Mouse (Mus musculus) kidney, adult 2 months (tissue): ENCODE results near the gene Gm17482. TPM values are rescaled to one million over a fixed set of nuclear protein-coding genes. Genes with fewer than 3 reads are reported as not detected.

Source experiments
- DNase-seq: peaks from one replicate; pipeline ENCODE4 v3.0.0; 2021
- H3K27ac ChIP-seq: fragments of 200-500 bp; 2 replicates; pipeline ENCODE4 v1.5.1; 2012; ENCODE audit warnings: low read depth, low read length, control low read depth, inconsistent platforms; ENCODE audit not compliant: insufficient read depth
- H3K27me3 ChIP-seq: fragments of 200-500 bp; replicated peaks from 2 replicates; pipeline ENCODE4 v1.6.1; 2012; ENCODE audit warnings: mild to moderate bottlenecking, moderate library complexity, low read length, inconsistent platforms; ENCODE audit not compliant: control insufficient read depth, insufficient read depth
- H3K36me3 ChIP-seq: fragments of 200-500 bp; 2 replicates; pipeline ENCODE4 v1.6.1; 2012; ENCODE audit warnings: mild to moderate bottlenecking, moderate library complexity, low read length, inconsistent platforms; ENCODE audit not compliant: control insufficient read depth, insufficient read depth
- H3K4me1 ChIP-seq: fragments of 200-500 bp; 2 replicates; pipeline ENCODE4 v1.6.1; 2011; ENCODE audit warnings: low read length; ENCODE audit not compliant: control insufficient read depth, insufficient read depth
- H3K4me3 ChIP-seq: fragments of 200-500 bp; 2 replicates; pipeline ENCODE4 v1.5.1; 2011; ENCODE audit warnings: mild to moderate bottlenecking, low read depth, low read length, control low read depth; ENCODE audit not compliant: insufficient read depth
- CTCF ChIP-seq: fragments of 200-500 bp; conservative IDR thresholded peaks from 2 replicates; pipeline ENCODE4 v1.5.1; 2011; ENCODE audit warnings: low read depth, mild to moderate bottlenecking, control low read depth, low read length, moderate library complexity, mixed read lengths; ENCODE audit not compliant: insufficient read depth, insufficient read length
- POLR2A ChIP-seq: fragments of 200-500 bp; IDR thresholded peaks from one replicate; pipeline ENCODE4 v1.6.1; 2011; ENCODE audit warnings: low read depth, low read length, control low read depth
- WGBS: fragments of 180-500 bp; shearing (Covaris S2); methylation state at CpG from one replicate; pipeline ENCODE4 v1.1.7; 2018; 5-methylcytosine and 5-hydroxymethylcytosine counted together
- polyA plus RNA-seq: library from polyadenylated mRNA; depleted of rRNA; stranded (reverse); fragments of >200 nt; gene quantifications from 2 replicates; pipeline ENCODE4 v1.2.3, GENCODE M21; 2012

The Gm17482 gene
- polyA plus RNA-seq, 1 experiment: not detected

DNA sequence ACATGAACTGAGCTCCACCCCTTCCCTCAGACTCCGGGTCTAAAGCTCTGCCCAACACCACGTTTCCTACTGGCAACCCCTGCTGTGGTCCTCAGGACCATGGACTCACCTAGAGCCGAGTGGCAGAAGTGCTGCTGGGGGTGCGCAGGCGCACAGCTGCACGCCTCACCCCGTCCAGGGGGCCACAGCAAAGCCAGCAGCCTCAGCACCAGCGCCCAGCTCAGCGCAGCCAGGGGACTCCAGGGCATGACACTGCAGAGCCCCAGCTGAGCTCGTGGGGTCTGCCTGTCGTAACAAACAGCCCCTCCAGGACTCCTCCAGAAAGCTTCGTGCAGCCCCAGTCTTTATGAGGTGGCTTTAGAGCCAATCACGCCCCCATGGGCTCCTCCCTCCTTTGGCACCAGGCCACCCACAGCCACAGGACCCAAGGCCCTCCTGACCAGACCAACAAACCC lies 24.4 kb downstream of the Gm17482 start:
- no peaks in the 10 kb centered on the region for H3K4me1 ChIP-seq
- H3K36me3 ChIP-seq: no peaks in the 10 kb centered on the region
- H3K27ac ChIP-seq: no peak overlapping the region
- no peak for DNase-seq
- H3K27me3 ChIP-seq: no peaks in the 10 kb centered on the region
- no peak overlapping the region for H3K4me3 ChIP-seq
- WGBS: 18% methylated on average over 13 of the region's 13 CpGs
- TF ChIP-seq POLR2A (no peak), CTCF (no peak)

GRCm38 (mm10) chr6:115252099-115252873 lies 25.1 kb downstream of the Gm17482 start, which contains the start of gene Timp4:
Timp4 (minus strand) TSS chr6:115252205.
- 48% methylated on average over 9 of the region's 10 CpGs for WGBS
- no peak for TF ChIP-seq POLR2A
- TF ChIP-seq CTCF: no peak
- DNase-seq: no peak
- no peaks in the 10 kb centered on the region for H3K36me3 ChIP-seq
- H3K4me1 ChIP-seq: no peaks in the 10 kb centered on the region
- H3K4me3 ChIP-seq: no peak within 1 kb of the TSS
- no peak within 1 kb of the TSS for H3K27ac ChIP-seq
- no peaks in the 10 kb centered on the region for H3K27me3 ChIP-seq

GRCm38 (mm10) chr6:115255171-115255570 lies 28.0 kb downstream of the Gm17482 start:
- TF ChIP-seq CTCF (no peak), POLR2A (no peak)
- Histone ChIP-seq H3K27me3 (no peaks in the 10 kb centered on the region), H3K27ac (no peak overlapping the region), H3K4me3 (no peak overlapping the region), H3K4me1 (no peaks in the 10 kb centered on the region), H3K36me3 (no peaks in the 10 kb centered on the region)
- 88% methylated on average over 3 of the region's 3 CpGs for WGBS
- DNase-seq: no peak

DNA sequence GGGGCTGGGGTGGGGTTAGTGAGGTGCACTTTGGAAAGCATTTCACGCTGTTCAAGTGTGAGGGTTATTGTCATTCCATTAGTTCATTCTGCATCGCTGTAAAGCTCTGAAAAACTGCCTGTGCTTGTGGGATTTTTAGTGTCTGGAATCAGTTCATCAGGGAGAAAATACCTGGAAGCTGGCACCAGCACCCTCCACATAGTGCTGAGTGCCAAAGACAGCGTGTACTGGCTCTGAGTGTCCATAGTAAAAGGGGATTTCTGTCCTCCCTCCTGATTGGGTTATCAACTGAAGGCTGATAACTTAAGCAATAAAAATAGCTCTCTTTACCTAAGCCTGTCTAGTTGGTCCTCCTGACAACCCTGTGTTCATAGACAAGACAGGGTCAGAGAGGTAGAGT lies 33.4 kb downstream of the Gm17482 start:
- H3K36me3 ChIP-seq: no peaks in the 10 kb centered on the region
- no peaks in the 10 kb centered on the region for H3K27me3 ChIP-seq
- H3K27ac ChIP-seq: no peak overlapping the region
- DNase-seq: no peak
- no peak for TF ChIP-seq POLR2A
- TF ChIP-seq CTCF: no peak
- WGBS: 94% methylated on average over 3 of the region's 3 CpGs
- no peak overlapping the region for H3K4me3 ChIP-seq
- H3K4me1 ChIP-seq: no peaks in the 10 kb centered on the region

DNA sequence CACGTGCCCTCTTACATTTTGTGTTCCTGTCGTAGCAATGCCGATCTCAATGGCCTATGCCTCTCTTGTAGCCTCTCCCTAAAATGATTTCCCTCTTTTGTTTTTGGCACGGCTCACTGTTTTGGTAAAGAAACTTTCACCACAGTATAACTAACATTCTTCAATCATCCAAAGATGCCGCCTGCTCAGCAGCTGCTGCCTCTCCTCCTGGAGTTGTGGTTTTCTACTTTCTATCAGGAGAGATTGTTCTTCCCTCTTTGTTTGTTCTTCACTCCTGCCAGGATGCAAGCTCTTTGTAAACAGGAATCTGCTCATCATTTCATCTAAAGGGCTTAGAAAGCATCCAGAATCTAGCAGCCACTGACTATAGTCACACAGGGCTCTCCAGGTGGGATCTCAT lies 39.6 kb downstream of the Gm17482 start:
- 84% methylated on average over 5 of the region's 5 CpGs for WGBS
- Histone ChIP-seq H3K27me3 (no peaks in the 10 kb centered on the region), H3K4me1 (no peaks in the 10 kb centered on the region), H3K27ac (no peak overlapping the region), H3K4me3 (no peak overlapping the region), H3K36me3 (no peaks in the 10 kb centered on the region)
- DNase-seq: no peak
- TF ChIP-seq POLR2A: no peak
- TF ChIP-seq CTCF: no peak

- H3K27ac ChIP-seq: no peak overlapping the region
- no peaks in the 10 kb centered on the region for H3K36me3 ChIP-seq
- no peak overlapping the region for H3K4me3 ChIP-seq
- DNase-seq: peak; percentile 81
- no peak for TF ChIP-seq POLR2A
- TF ChIP-seq CTCF: peak; percentile 97; the same call in 1 of the 2 replicates
- H3K4me1 ChIP-seq: no peaks in the 10 kb centered on the region
- WGBS: 37% methylated on average over 2 of the region's 2 CpGs
- no peaks in the 10 kb centered on the region for H3K27me3 ChIP-seq
Measured at GRCm38 (mm10) chr6:115267916-115268315, 40.8 kb downstream of the Gm17482 start.

GRCm38 (mm10) chr6:115268551-115269385 lies 41.6 kb downstream of the Gm17482 start:
- H3K36me3 ChIP-seq: no peaks in the 10 kb centered on the region
- no peak overlapping the region for H3K27ac ChIP-seq
- H3K4me1 ChIP-seq: no peaks in the 10 kb centered on the region
- no peak for DNase-seq
- WGBS: 86% methylated on average over 10 of the region's 10 CpGs
- no peaks in the 10 kb centered on the region for H3K27me3 ChIP-seq
- H3K4me3 ChIP-seq: no peak overlapping the region
- TF ChIP-seq POLR2A (no peak), CTCF (no peak)
